ENCODE assay signal across 27 mouse cellular contexts in the genomic region with DNA sequence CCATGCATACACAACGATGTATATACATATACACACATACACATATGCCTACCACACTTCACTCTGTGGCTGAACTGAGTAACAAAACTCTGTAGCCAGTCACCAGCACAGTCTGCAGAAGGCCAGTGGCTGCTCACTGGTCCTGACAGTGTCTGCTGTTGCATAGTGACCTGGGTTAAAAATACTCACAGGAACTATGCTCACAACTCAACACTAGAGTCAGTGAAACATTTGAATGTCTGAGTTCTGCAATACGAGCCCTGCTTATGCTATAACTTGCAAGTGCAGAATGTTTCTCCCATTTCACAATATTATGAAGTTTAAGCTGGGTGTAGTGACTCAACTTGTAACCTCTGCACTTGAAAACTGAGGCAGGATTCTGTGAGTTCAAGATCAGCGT. TPM values are rescaled to one million over a fixed set of nuclear protein-coding genes. Genes with fewer than 3 reads are reported as not detected.
A peak's percentile ranks its signal among the peaks of the same experiment; 100 is the strongest.
DNase-seq lines count a peak whose midpoint lies in the region; ATAC-seq and TF ChIP-seq lines count a peak whose summit lies in the region.
"Had no signal": no experiment of that assay in that cellular context is flagged by ENCODE, and none has a peak within 500 bp of the region (broad histone marks: within the 10 kb centered on the region; RNA-seq: fewer than 3 reads in every experiment).

No protein-coding gene starts in this region.

- ATAC-seq in heart, embryonic 13.5 days (ENCODE audit: extremely low read depth, insufficient number of reproducible peaks, low FRiP score, low TSS enrichment): no peak; the same call in 1 of the 2 replicates
- 0 out of 2 replicates have a peak, but pooled peaks have one; percentile 11 for ATAC-seq in liver, postnatal 0 days
- ATAC-seq in liver, embryonic 11.5 days (replicated peaks; ENCODE audit: low FRiP score): no peak
- peak; percentile 64 for ATAC-seq in monocyte, adult 5-6 weeks (replicated peaks; ENCODE audit: insufficient number of reproducible peaks, low FRiP score, low TSS enrichment, poor library complexity, severe bottlenecking)
- ATAC-seq: forebrain, postnatal 0 days; hindbrain, embryonic 16.5 days; intestine, embryonic 16.5 days; Patski had no signal

- H3K4me3 ChIP-seq in heart, embryonic 13.5 days: no peak overlapping the region
- H3K4me3 ChIP-seq in liver, postnatal 0 days (ENCODE audit: low read depth, low read length): no peak overlapping the region
- no peak overlapping the region for H3K4me3 ChIP-seq in liver, embryonic 11.5 days (ENCODE audit: low read depth, low read length)
- H3K4me3 ChIP-seq: embryonic facial prominence, embryonic 13.5 days; gastrocnemius, adult 2 months; left cerebral cortex, adult 2 months; limb, embryonic 10.5 days; liver, embryonic 15.5 days; midbrain, embryonic 10.5 days; neural tube, embryonic 12.5 days had no signal

- WGBS in heart, embryonic 13.5 days: 73% methylated on average over 3 of the region's 3 CpGs
- WGBS in liver, postnatal 0 days (ENCODE audit: insufficient replicate concordance): 85% methylated on average over 3 of the region's 3 CpGs
- 82% methylated on average over 3 of the region's 3 CpGs for WGBS in liver, embryonic 11.5 days

- H3K27me3 ChIP-seq in heart, embryonic 13.5 days (replicated peaks): no peaks in the 10 kb centered on the region
- no peaks in the 10 kb centered on the region for H3K27me3 ChIP-seq in liver, postnatal 0 days (ENCODE audit: insufficient read depth, low read length)
- H3K27me3 ChIP-seq in liver, embryonic 11.5 days (replicated peaks; ENCODE audit: control insufficient read depth, insufficient read depth, low read length): no peaks in the 10 kb centered on the region
- H3K27me3 ChIP-seq: embryonic facial prominence, embryonic 13.5 days; liver, embryonic 15.5 days; neural tube, embryonic 12.5 days; Patski had no signal

- H3K27ac ChIP-seq in heart, embryonic 13.5 days (replicated peaks): peak overlapping the region; percentile 80
- no peak overlapping the region for H3K27ac ChIP-seq in liver, postnatal 0 days (ENCODE audit: low read depth)
- H3K27ac ChIP-seq in liver, embryonic 11.5 days (ENCODE audit: low read depth, low read length): no peak overlapping the region
- H3K27ac ChIP-seq: embryonic facial prominence, embryonic 13.5 days; gastrocnemius, adult 2 months; left cerebral cortex, adult 2 months; limb, embryonic 10.5 days; liver, embryonic 15.5 days; midbrain, embryonic 10.5 days; neural tube, embryonic 12.5 days had no signal

- no peak for TF ChIP-seq EP300 in liver, postnatal 0 days (IDR thresholded peaks at IDR 0.05; ENCODE audit: low read depth)

- no peak for DNase-seq in heart, adult 9 months (ENCODE audit: low spot score in 2 of 2)
- DNase-seq in liver, postnatal 0 days: no peak
- no peak for DNase-seq in liver, embryonic 11.5 days (ENCODE audit: low spot score)
- DNase-seq in adipocyte (ENCODE audit: low spot score): peak; percentile 55
- DNase-seq in kidney, postnatal 36 days: no peak
- DNase-seq in gastrocnemius, postnatal 25 days: no peak
- DNase-seq: adrenal gland, postnatal 10 days; cerebellum, adult 11 months; cerebellum, postnatal 10 days; forebrain, postnatal 0 days; gastrocnemius, adult 2 months; kidney, postnatal 4 days; layer of hippocampus, adult 9-11 months; lung, postnatal 14 days; right cerebral cortex, adult 18-20 months; thymus, postnatal 14 days had no signal

- no peak for TF ChIP-seq CTCF in liver, postnatal 0 days (IDR thresholded peaks at IDR 0.05; ENCODE audit: low read depth)

- peak overlapping the region; percentile 30 for H3K4me2 ChIP-seq in heart, embryonic 13.5 days
- H3K4me2 ChIP-seq in liver, postnatal 0 days (ENCODE audit: low read depth, low read length): no peak overlapping the region
- no peak overlapping the region for H3K4me2 ChIP-seq in liver, embryonic 11.5 days
- H3K4me2 ChIP-seq: embryonic facial prominence, embryonic 13.5 days; liver, embryonic 15.5 days; neural tube, embryonic 12.5 days had no signal

- peaks cover 26% of the 10 kb centered on the region for H3K36me3 ChIP-seq in heart, embryonic 13.5 days
- peaks cover 75% of the 10 kb centered on the region for H3K36me3 ChIP-seq in liver, postnatal 0 days (replicated peaks; ENCODE audit: insufficient read depth, low read length)
- peaks cover 11% of the 10 kb centered on the region; the same call in 1 of the 2 replicates for H3K36me3 ChIP-seq in liver, embryonic 11.5 days (ENCODE audit: control insufficient read depth, insufficient read depth, low read length)

- 0 out of 2 replicates have a peak overlapping the region, but pooled peaks have one; percentile 40 for H3K9ac ChIP-seq in heart, embryonic 13.5 days
- H3K9ac ChIP-seq in liver, postnatal 0 days (replicated peaks): no peak overlapping the region
- no peak overlapping the region for H3K9ac ChIP-seq in liver, embryonic 11.5 days (ENCODE audit: low read depth, low read length)
- H3K9ac ChIP-seq: embryonic facial prominence, embryonic 13.5 days; forebrain, postnatal 0 days; liver, embryonic 15.5 days; neural tube, embryonic 12.5 days had no signal

- peaks cover 57% of the 10 kb centered on the region for H3K4me1 ChIP-seq in heart, embryonic 13.5 days
- H3K4me1 ChIP-seq in liver, postnatal 0 days (ENCODE audit: insufficient read depth): peaks cover 5% of the 10 kb centered on the region
- peaks cover 9% of the 10 kb centered on the region for H3K4me1 ChIP-seq in liver, embryonic 11.5 days (replicated peaks; ENCODE audit: control insufficient read depth, insufficient read depth, low read length)
- H3K4me1 ChIP-seq: midbrain, embryonic 10.5 days; neural tube, embryonic 12.5 days had no signal

- H3K9me3 ChIP-seq in heart, embryonic 13.5 days: 0 out of 2 replicates have a peak, but pooled peaks cover 3% of the 10 kb centered on the region
- no peaks in the 10 kb centered on the region for H3K9me3 ChIP-seq in liver, postnatal 0 days (ENCODE audit: low read length)
- H3K9me3 ChIP-seq in liver, embryonic 11.5 days (ENCODE audit: control insufficient read depth, low read length): no peaks in the 10 kb centered on the region
- H3K9me3 ChIP-seq: embryonic facial prominence, embryonic 13.5 days; limb, embryonic 10.5 days; liver, embryonic 15.5 days; midbrain, embryonic 10.5 days; neural tube, embryonic 12.5 days had no signal

RNA-seq across cellular contexts. Expression of a gene that starts 39.0 kb away (rescaled TPM):
- 17.1 TPM in 2 replicates for polyA plus RNA-seq in heart, embryonic 13.5 days (2015; fragmentation: Nextera tagmentation; extraction: Ambion mirVana)
- 34.0 and 44.5 TPM in 2 replicates for polyA plus RNA-seq in liver, postnatal 0 days (2015; fragmentation: Nextera tagmentation; extraction: Ambion mirVana)
- 37.7 and 37.9 TPM in 2 replicates for polyA plus RNA-seq in liver, embryonic 11.5 days (2014; fragmentation: Nextera tagmentation; extraction: Ambion mirVana)
- 60.3 to 91.9 TPM (median 84.4 TPM) in 3 replicates for total RNA-seq in monocyte, adult 5-6 weeks (2017)
- total RNA-seq in gastrocnemius, postnatal 25 days (2021): 1 to 10 TPM; 4.0 to 4.9 TPM

Comparison
In these comparisons a context has a peak if more than half of its experiments do, and no peak if none do; other contexts are left out.
1. ATAC-seq: peak in liver, postnatal 0 days (single experiment) and monocyte, adult 5-6 weeks (single experiment); none in heart, embryonic 13.5 days (single experiment) and liver, embryonic 11.5 days (single experiment).